Mouse (Mus musculus) forebrain, embryonic 13.5 days (tissue): ENCODE results near the gene Polr2c. TPM values are rescaled to one million over a fixed set of nuclear protein-coding genes. Genes with fewer than 3 reads are reported as not detected.

Experiments used
- ATAC-seq: fragments of 200-750 bp; cut with Nextera tagmentation; 2 replicates; pipeline ENCODE4 v1.8.0; 2017
- H3K27ac ChIP-seq: fragments of 300-500 bp; sonication (generic); 2 replicates; pipeline ENCODE4 v1.5.1; 2015; ENCODE audit warnings: inconsistent platforms, mild to moderate bottlenecking, moderate library complexity
- H3K27me3 ChIP-seq: fragments of 300-500 bp; sonication (generic); 2 replicates; pipeline ENCODE4 v1.6.1; 2015; ENCODE audit warnings: mild to moderate bottlenecking, inconsistent platforms
- H3K36me3 ChIP-seq: fragments of 300-500 bp; sonication (generic); 2 replicates; pipeline ENCODE4 v1.6.1; 2015; ENCODE audit warnings: mild to moderate bottlenecking, inconsistent platforms; ENCODE audit not compliant: poor library complexity, severe bottlenecking
- H3K4me1 ChIP-seq: fragments of 300-500 bp; sonication (generic); 2 replicates; pipeline ENCODE4 v1.6.1; 2015; ENCODE audit warnings: inconsistent platforms
- H3K4me2 ChIP-seq: fragments of 300-500 bp; sonication (generic); 2 replicates; pipeline ENCODE4 v1.6.1; 2015; ENCODE audit warnings: inconsistent platforms, mild to moderate bottlenecking, moderate library complexity
- H3K4me3 ChIP-seq: fragments of 300-500 bp; sonication (generic); 2 replicates; pipeline ENCODE4 v1.5.1; 2015; ENCODE audit warnings: mild to moderate bottlenecking, inconsistent platforms
- H3K9ac ChIP-seq: fragments of 300-500 bp; sonication (generic); 2 replicates; pipeline ENCODE4 v1.6.1; 2015; ENCODE audit warnings: mild to moderate bottlenecking, inconsistent platforms
- H3K9me3 ChIP-seq: fragments of 300-500 bp; sonication (generic); replicated peaks from 2 replicates; pipeline ENCODE4 v1.6.1; 2016; ENCODE audit warnings: inconsistent platforms
- WGBS: fragments of 180-500 bp; shearing (Covaris S2); methylation state at CpG from one replicate; pipeline ENCODE4 v1.1.7; 2015; 5-methylcytosine and 5-hydroxymethylcytosine counted together
- polyA plus RNA-seq: library from polyadenylated mRNA; unstranded; fragments of >200 nt; fragmentation: Nextera tagmentation; extraction: Ambion mirVana; gene quantifications from 2 replicates; pipeline ENCODE4 v1.2.1, GENCODE M21; 2015

The Polr2c gene
- polyA plus RNA-seq, 1 experiment from 2014 or later: 170 TPM

- no peaks in the 10 kb centered on the region for H3K9me3 ChIP-seq
- H3K27me3 ChIP-seq: no peaks in the 10 kb centered on the region
- no peak overlapping the region for H3K4me2 ChIP-seq
- H3K4me3 ChIP-seq: no peak overlapping the region
- ATAC-seq: no peak
- no peak overlapping the region; the same call in 1 of the 2 replicates for H3K9ac ChIP-seq
- peaks cover 26% of the 10 kb centered on the region for H3K4me1 ChIP-seq
- no peak overlapping the region for H3K27ac ChIP-seq
- WGBS: 33% methylated on average over 5 of the region's 5 CpGs
- peaks cover 5% of the 10 kb centered on the region; the same call in 1 of the 2 replicates for H3K36me3 ChIP-seq
Observed at GRCm38 (mm10) chr8:94901031-94901430, 43.8 kb downstream of the Polr2c start.

DNA sequence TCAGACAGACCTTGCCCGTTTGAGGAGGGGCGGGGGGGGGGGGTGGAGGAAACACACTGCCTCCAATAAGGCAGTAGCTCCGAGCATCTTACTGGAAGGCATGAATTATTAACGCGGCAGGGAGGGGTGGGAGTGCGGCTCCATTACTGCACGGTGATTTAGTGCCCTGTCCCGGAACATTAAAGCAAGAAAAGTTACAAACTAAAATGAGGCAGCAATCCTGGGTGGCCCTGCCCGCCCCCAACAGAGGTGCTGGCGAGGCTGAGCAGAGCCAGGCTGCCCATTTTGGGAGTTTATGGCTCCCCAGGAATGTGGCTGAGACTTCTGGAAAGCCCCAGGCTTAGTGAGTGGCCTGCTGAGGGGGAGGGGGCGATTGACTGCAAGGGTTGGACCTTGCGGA lies 46.5 kb downstream of the Polr2c start:
- WGBS: 79% methylated on average over 12 of the region's 12 CpGs
- Histone ChIP-seq H3K27ac (no peak overlapping the region), H3K36me3 (peaks cover 5% of the 10 kb centered on the region; the same call in 1 of the 2 replicates), H3K4me3 (no peak overlapping the region), H3K9me3 (no peaks in the 10 kb centered on the region), H3K9ac (no peak overlapping the region), H3K27me3 (no peaks in the 10 kb centered on the region), H3K4me2 (no peak overlapping the region), H3K4me1 (peaks cover 28% of the 10 kb centered on the region)
- no peak for ATAC-seq

- Histone ChIP-seq H3K9ac (no peak overlapping the region), H3K27ac (no peak overlapping the region), H3K27me3 (no peaks in the 10 kb centered on the region), H3K4me3 (no peak overlapping the region), H3K36me3 (peaks cover 5% of the 10 kb centered on the region; the same call in 1 of the 2 replicates), H3K9me3 (no peaks in the 10 kb centered on the region), H3K4me1 (peaks cover 23% of the 10 kb centered on the region), H3K4me2 (no peak overlapping the region)
- ATAC-seq: peak; percentile 73
- WGBS: 71% methylated on average over 12 of the region's 12 CpGs
Observed at GRCm38 (mm10) chr8:94904450-94905175, 47.4 kb downstream of the Polr2c start.

- Histone ChIP-seq H3K36me3 (peaks cover 5% of the 10 kb centered on the region; the same call in 1 of the 2 replicates), H3K9ac (no peak overlapping the region), H3K9me3 (no peaks in the 10 kb centered on the region), H3K4me1 (peaks cover 14% of the 10 kb centered on the region), H3K4me3 (no peak overlapping the region), H3K27me3 (peaks cover 14% of the 10 kb centered on the region), H3K4me2 (no peak overlapping the region), H3K27ac (no peak overlapping the region)
- ATAC-seq: no peak
- WGBS: 85% methylated on average over 18 of the region's 18 CpGs
Observed at GRCm38 (mm10) chr8:94907591-94908300, 50.5 kb downstream of the Polr2c start.

- peaks cover 25% of the 10 kb centered on the region for H3K27me3 ChIP-seq
- H3K27ac ChIP-seq: no peak overlapping the region
- H3K36me3 ChIP-seq: no peaks in the 10 kb centered on the region; the same call in 1 of the 2 replicates
- 16% methylated on average over 4 of the region's 4 CpGs for WGBS
- peaks cover 25% of the 10 kb centered on the region for H3K4me1 ChIP-seq
- no peak for ATAC-seq
- H3K4me2 ChIP-seq: no peak overlapping the region
- no peaks in the 10 kb centered on the region for H3K9me3 ChIP-seq
- no peak overlapping the region for H3K9ac ChIP-seq
- no peak overlapping the region for H3K4me3 ChIP-seq
Observed at GRCm38 (mm10) chr8:94908847-94909246, 51.6 kb downstream of the Polr2c start.

- 2% methylated on average over 77 of the region's 77 CpGs for WGBS
- H3K36me3 ChIP-seq: no peaks in the 10 kb centered on the region; the same call in 1 of the 2 replicates
- H3K4me3 ChIP-seq: peak overlapping the region; percentile 50
- H3K9ac ChIP-seq: peak overlapping the region; percentile 61
- ATAC-seq: peak; percentile 73
- peak overlapping the region; percentile 85 for H3K4me2 ChIP-seq
- H3K9me3 ChIP-seq: no peaks in the 10 kb centered on the region
- no peak overlapping the region for H3K27ac ChIP-seq
- H3K27me3 ChIP-seq: peaks cover 40% of the 10 kb centered on the region
- H3K4me1 ChIP-seq: peaks cover 53% of the 10 kb centered on the region
Observed at GRCm38 (mm10) chr8:94913061-94913660, 55.9 kb downstream of the Polr2c start.

DNA sequence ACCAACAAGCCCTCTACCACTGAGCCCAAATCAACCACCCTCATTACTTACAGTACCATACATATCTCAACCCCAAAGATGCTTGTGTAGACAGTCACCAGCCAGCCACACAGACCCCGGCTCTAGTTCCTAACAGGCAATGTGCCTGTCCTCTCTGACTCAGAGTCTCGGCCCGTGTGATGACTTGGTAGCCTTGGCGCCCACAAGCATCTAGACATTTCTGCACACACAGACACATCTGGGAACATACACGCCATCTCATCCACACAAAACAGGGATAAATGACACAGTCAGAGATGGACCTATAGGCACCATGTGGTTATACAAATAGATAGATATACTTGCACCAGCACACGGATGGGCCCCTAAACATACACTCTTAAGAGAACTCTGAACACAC lies 57.0 kb downstream of the Polr2c start:
- no peak overlapping the region for H3K9ac ChIP-seq
- no peak overlapping the region for H3K4me3 ChIP-seq
- no peaks in the 10 kb centered on the region; the same call in 1 of the 2 replicates for H3K36me3 ChIP-seq
- H3K27me3 ChIP-seq: peaks cover 47% of the 10 kb centered on the region
- no peaks in the 10 kb centered on the region for H3K9me3 ChIP-seq
- no peak overlapping the region; the same call in 1 of the 2 replicates for H3K27ac ChIP-seq
- 92% methylated on average over 6 of the region's 6 CpGs for WGBS
- ATAC-seq: no peak
- H3K4me2 ChIP-seq: 0 out of 2 replicates have a peak overlapping the region, but pooled peaks have one; percentile 5
- H3K4me1 ChIP-seq: peaks cover 51% of the 10 kb centered on the region

DNA sequence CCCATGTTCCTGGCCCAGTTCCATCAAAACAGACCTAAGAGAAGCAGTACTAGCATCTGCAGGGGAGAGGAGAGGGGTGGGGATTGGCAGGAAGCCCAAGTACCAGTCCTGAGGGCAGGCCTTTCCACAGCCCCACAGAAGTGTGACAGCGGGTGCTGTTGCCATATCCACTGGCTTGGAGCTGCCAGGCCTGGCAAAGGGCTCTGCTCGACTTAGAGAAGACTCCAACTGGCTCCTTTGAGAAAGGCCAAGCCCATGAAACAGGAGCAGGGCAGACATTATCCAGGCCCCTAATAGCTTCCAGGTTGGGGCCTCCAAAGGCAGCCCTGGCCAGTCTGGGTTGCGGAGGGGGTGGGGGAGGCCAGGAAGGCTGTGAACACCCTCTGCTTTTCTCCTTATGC lies 57.5 kb downstream of the Polr2c start:
- 55% methylated on average over 3 of the region's 3 CpGs for WGBS
- H3K36me3 ChIP-seq: no peaks in the 10 kb centered on the region
- H3K4me3 ChIP-seq: no peak overlapping the region
- peak; percentile 37; the same call in 1 of the 2 replicates for ATAC-seq
- H3K4me1 ChIP-seq: peaks cover 51% of the 10 kb centered on the region
- peaks cover 49% of the 10 kb centered on the region for H3K27me3 ChIP-seq
- H3K9me3 ChIP-seq: no peaks in the 10 kb centered on the region
- H3K4me2 ChIP-seq: peak overlapping the region; percentile 5; the same call in 1 of the 2 replicates
- no peak overlapping the region for H3K9ac ChIP-seq
- peak overlapping the region; percentile 55 for H3K27ac ChIP-seq

DNA sequence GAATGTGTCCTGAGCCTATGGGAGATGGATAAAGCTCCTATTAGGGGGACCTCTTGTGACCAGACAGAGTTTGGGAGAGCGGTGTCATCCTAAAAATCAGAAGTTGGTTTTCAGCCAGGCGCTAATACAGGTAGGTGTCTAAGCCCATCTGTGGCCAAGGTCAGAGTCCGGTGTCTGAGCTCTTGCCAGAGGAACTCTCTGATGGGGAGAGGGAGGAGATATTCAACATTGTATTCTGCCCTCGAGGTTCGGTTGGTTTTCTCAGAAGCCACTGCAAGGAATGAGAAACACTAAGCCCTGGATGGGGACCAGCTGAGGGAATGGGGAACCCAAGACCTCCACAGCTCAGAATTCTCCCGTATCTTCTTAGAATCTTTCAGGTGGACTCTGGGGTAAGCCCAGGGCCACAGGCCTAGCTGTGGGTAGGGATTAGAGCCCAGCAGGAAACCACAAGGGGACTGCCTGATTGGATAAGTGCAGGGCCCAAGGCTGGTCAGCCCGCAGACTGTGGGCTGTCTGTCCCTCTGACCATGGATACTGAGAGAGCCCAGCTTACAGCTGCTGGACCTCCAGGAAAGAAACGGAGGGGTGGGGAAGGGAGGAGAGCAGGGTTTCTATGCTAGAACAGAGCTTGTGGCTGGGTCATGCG lies 59.2 kb downstream of the Polr2c start:
- no peak for ATAC-seq
- H3K4me3 ChIP-seq: peak overlapping the region; percentile 62
- no peak overlapping the region for H3K27ac ChIP-seq
- H3K4me1 ChIP-seq: peaks cover 51% of the 10 kb centered on the region
- H3K9ac ChIP-seq: 0 out of 2 replicates have a peak overlapping the region, but pooled peaks have one; percentile 1
- peak overlapping the region; percentile 82 for H3K4me2 ChIP-seq
- peaks cover 47% of the 10 kb centered on the region for H3K27me3 ChIP-seq
- H3K36me3 ChIP-seq: no peaks in the 10 kb centered on the region
- 45% methylated on average over 9 of the region's 9 CpGs for WGBS
- H3K9me3 ChIP-seq: no peaks in the 10 kb centered on the region

DNA sequence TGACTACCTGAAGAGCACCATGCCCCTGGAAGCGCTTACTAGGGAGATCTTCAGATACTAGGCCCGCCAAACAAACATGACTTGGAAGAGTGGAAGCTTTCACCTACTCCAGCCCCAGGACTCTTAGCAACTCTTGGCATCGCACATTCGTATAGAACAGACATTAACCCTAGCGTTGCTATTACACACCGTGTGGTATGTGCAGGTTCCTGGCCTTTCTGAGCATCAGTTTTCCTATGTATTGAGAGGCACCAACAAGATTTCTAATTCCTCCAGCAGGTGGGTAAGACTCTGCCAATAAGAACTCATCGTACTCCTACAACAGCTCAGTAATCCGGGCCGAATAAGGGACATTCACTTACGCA lies 59.7 kb downstream of the Polr2c start:
- peak overlapping the region; percentile 58 for H3K9ac ChIP-seq
- no peaks in the 10 kb centered on the region for H3K36me3 ChIP-seq
- peak overlapping the region; percentile 82 for H3K4me2 ChIP-seq
- peak overlapping the region; percentile 62 for H3K4me3 ChIP-seq
- H3K9me3 ChIP-seq: no peaks in the 10 kb centered on the region
- ATAC-seq: 0 out of 2 replicates have a peak, but pooled peaks have one; percentile 0
- H3K4me1 ChIP-seq: peaks cover 55% of the 10 kb centered on the region
- peaks cover 42% of the 10 kb centered on the region for H3K27me3 ChIP-seq
- WGBS: 5% methylated on average over 10 of the region's 10 CpGs
- peak overlapping the region; percentile 51; the same call in 1 of the 2 replicates for H3K27ac ChIP-seq

DNA sequence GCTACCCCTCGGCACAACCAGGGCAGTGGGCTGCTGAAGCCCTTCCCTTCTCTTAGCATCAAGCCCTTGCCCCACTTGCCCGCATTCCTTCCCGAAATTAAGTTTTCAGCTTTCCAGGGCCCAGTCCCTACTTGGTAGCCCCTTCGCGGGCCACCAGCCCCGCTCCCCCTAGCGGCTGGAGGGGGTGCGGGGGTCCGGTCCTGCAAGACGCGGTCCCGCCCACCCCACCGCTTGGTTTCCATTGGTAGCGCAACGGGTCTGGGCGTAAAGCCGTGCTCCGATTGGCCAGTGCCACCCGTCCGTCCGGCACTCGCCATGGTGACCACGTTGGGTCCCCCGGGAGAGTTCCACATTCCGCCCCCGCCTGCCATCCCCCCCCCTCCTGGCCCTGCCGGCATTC lies 60.1 kb downstream of the Polr2c start:
- peak overlapping the region; percentile 62 for H3K4me3 ChIP-seq

More for the DNA sequence above, 60.1 kb downstream of the Polr2c start:
- Histone ChIP-seq H3K9me3 (no peaks in the 10 kb centered on the region), H3K9ac (peak overlapping the region; percentile 75), H3K4me1 (peaks cover 55% of the 10 kb centered on the region), H3K27ac (peak overlapping the region; percentile 51; the same call in 1 of the 2 replicates), H3K36me3 (no peaks in the 10 kb centered on the region), H3K4me2 (peak overlapping the region; percentile 82), H3K27me3 (peaks cover 38% of the 10 kb centered on the region)
- WGBS: 0% methylated on average over 24 of the region's 27 CpGs
- peak; percentile 94 for ATAC-seq
